Comparison of ENCODE assay signal across 8 mouse cellular contexts in genomic region chr4:63545231-63545958, GRCm38 (mm10). TPM values are rescaled to one million over a fixed set of nuclear protein-coding genes. Genes with fewer than 3 reads are reported as not detected.
DNase-seq lines count a peak whose midpoint lies in the region; ATAC-seq and TF ChIP-seq lines count a peak whose summit lies in the region.

No protein-coding gene starts in this region.

- H3K79me2 ChIP-seq in heart, adult 2 months (replicated peaks; ENCODE audit: control insufficient read depth, insufficient read depth, low read length): no peaks in the 10 kb centered on the region; the same call in 1 of the 2 replicates

- H3K9me3 ChIP-seq in ES-E14 (ENCODE audit: control insufficient read depth, insufficient read depth, low read depth, low read length): no peaks in the 10 kb centered on the region
- no peaks in the 10 kb centered on the region for H3K9me3 ChIP-seq in lung, postnatal 0 days (ENCODE audit: low read length)

- in situ Hi-C loops in ES-E14 (cut with MboI; ENCODE audit: low sequenced_read_pairs in 2 of 2, unreplicated experiment in 2 of 2): no loop called here

- no peak for TF ChIP-seq EP300 in heart, adult 2 months (IDR thresholded peaks at IDR 0.05; ENCODE audit: insufficient read depth, low read depth, low read length)
- TF ChIP-seq EP300 in lung, postnatal 0 days (IDR thresholded peaks at IDR 0.05): peak; percentile 86

- H3K36me3 ChIP-seq in heart, adult 2 months (ENCODE audit: control insufficient read depth, insufficient read depth, low read length): peaks cover 21% of the 10 kb centered on the region
- H3K36me3 ChIP-seq in ES-E14 (ENCODE audit: control insufficient read depth, insufficient read depth, low read length, poor library complexity, severe bottlenecking): peaks cover 9% of the 10 kb centered on the region
- H3K36me3 ChIP-seq in lung, postnatal 0 days (ENCODE audit: insufficient read depth, low read length): no peaks in the 10 kb centered on the region

- peak; percentile 18; the same call in 1 of the 2 replicates for ATAC-seq in granulocyte monocyte progenitor cell, adult 5-6 weeks (replicated peaks; ENCODE audit: poor library complexity, severe bottlenecking)
- peak; percentile 30 for ATAC-seq in lung, postnatal 0 days

- TF ChIP-seq CTCF in heart, adult 2 months (IDR thresholded peaks at IDR 0.05): no peak
- no peak for TF ChIP-seq CTCF in lung, postnatal 0 days (IDR thresholded peaks at IDR 0.05)

- peak overlapping the region; percentile 73 for H3K4me2 ChIP-seq in lung, postnatal 0 days (replicated peaks; ENCODE audit: low read depth, low read length)

- peak overlapping the region; percentile 97 for H3K9ac ChIP-seq in heart, adult 2 months (ENCODE audit: low read depth, low read length)
- H3K9ac ChIP-seq in ES-E14 (ENCODE audit: insufficient read depth, low read depth, low read length, poor library complexity, severe bottlenecking): peak overlapping the region; percentile 95
- H3K9ac ChIP-seq in lung, postnatal 0 days (replicated peaks; ENCODE audit: low read depth): peak overlapping the region; percentile 94

- H3K27me3 ChIP-seq in heart, adult 2 months (ENCODE audit: control insufficient read depth, insufficient read depth, low read length): no peaks in the 10 kb centered on the region
- no peaks in the 10 kb centered on the region for H3K27me3 ChIP-seq in lung, postnatal 0 days (replicated peaks; ENCODE audit: insufficient read depth, low read length)

- WGBS in heart, adult 2 months: 9% methylated on average over 26 of the region's 26 CpGs
- WGBS in lung, postnatal 0 days: 7% methylated on average over 26 of the region's 26 CpGs

- H3K4me3 ChIP-seq in heart, adult 2 months: peak overlapping the region; percentile 84
- H3K4me3 ChIP-seq in ES-E14 (ENCODE audit: insufficient read depth in 1 of 2, low read depth in 1 of 2, low read length in 2 of 2, poor library complexity in 1 of 2, severe bottlenecking in 1 of 2): peak overlapping the region; percentile 96 to 97
- peak overlapping the region; percentile 86 for H3K4me3 ChIP-seq in lung, postnatal 0 days (ENCODE audit: low read depth, low read length)

- H3K27ac ChIP-seq in heart, adult 2 months: peak overlapping the region; percentile 89
- H3K27ac ChIP-seq in ES-E14 (ENCODE audit: insufficient read depth, low read depth, low read length, poor library complexity, severe bottlenecking): no peak overlapping the region
- peak overlapping the region; percentile 90 for H3K27ac ChIP-seq in lung, postnatal 0 days (ENCODE audit: low read length)

- peaks cover 10% of the 10 kb centered on the region for H3K4me1 ChIP-seq in heart, adult 2 months (ENCODE audit: control insufficient read depth, insufficient read depth, low read length)
- peaks cover 0 to 8% of the 10 kb centered on the region in 2 experiments; a peak in 3 of 4 replicates for H3K4me1 ChIP-seq in ES-E14 (ENCODE audit: control insufficient read depth in 2 of 2, insufficient read depth in 2 of 2, low read length in 2 of 2, poor library complexity in 1 of 2)
- H3K4me1 ChIP-seq in lung, postnatal 0 days (ENCODE audit: insufficient read depth, low read depth, low read length): peaks cover 9% of the 10 kb centered on the region

- no peak for TF ChIP-seq POLR2A in heart, adult 2 months (IDR thresholded peaks at IDR 0.05; ENCODE audit: insufficient read depth, low read depth, low read length)

- intact Hi-C loops in heart, adult 2 months (cut with DNase I): loop anchor here (1.0 kb wide), 1 partner anchor 13 kb away; the partner anchor contains the start of gene Tmem268

- no peak for DNase-seq in heart, adult 2 months
- no peak for DNase-seq in heart, adult 8-10 months (ENCODE audit: low spot score)
- no peak for DNase-seq in ES-E14 (ENCODE audit: low read depth, low spot score)
- peak; percentile 88 for DNase-seq in lung, postnatal 0 days (ENCODE audit: low spot score)
- no peak for DNase-seq in ovary, adult 18-20 months (ENCODE audit: low spot score)
- no peak for DNase-seq in embryo, embryonic 9.5 days (ENCODE audit: extremely low spot score)
- no peak for DNase-seq in cerebellum, adult 11-12 months

TF ChIP-seq in ES-E14, 5 proteins besides CTCF, POLR2A, EP300 and RAD21:
- TF ChIP-seq HCFC1 (IDR thresholded peaks at IDR 0.05; ENCODE audit: borderline replicate concordance, insufficient read depth, low read length): no peak; the same call in 1 of the 2 replicates
- TF ChIP-seq CHD2 (IDR thresholded peaks at IDR 0.05; ENCODE audit: low read depth, low read length): no peak
- TF ChIP-seq MAFK (IDR thresholded peaks at IDR 0.05; ENCODE audit: insufficient read depth, low read depth, low read length): no peak
- no peak for TF ChIP-seq ZC3H11A (IDR thresholded peaks at IDR 0.05; ENCODE audit: borderline replicate concordance, low read depth, low read length)
- peak; percentile 69 for TF ChIP-seq ZNF384 (IDR thresholded peaks at IDR 0.05; ENCODE audit: low read depth, low read length)

RNA-seq across cellular contexts. Expression of gene Atp6v1g1, which starts 0.8 kb away (rescaled TPM):
- total RNA-seq in heart, adult 2 months (2021): 100 to 1,000 TPM; 138 to 164 TPM
- 53.6 and 80.9 TPM in 2 replicates for polyA plus RNA-seq in heart, adult 2 months (2012; rRNA removed)
- total RNA-seq in heart, adult 8-10 months (2022): 100 to 1,000 TPM; 146 to 168 (median 149) TPM
- 67.2 and 105 TPM in 2 replicates for total RNA-seq in ES-E14 (2012; rRNA removed)
- 97.1 and 115 TPM in 2 replicates for total RNA-seq in granulocyte monocyte progenitor cell, adult 5-6 weeks (2014; fragmentation: Nextera tagmentation)
- total RNA-seq in granulocyte monocyte progenitor cell, adult 5-6 weeks (2017): 72.3 and 98.9 TPM in 2 replicates
- polyA plus RNA-seq in lung, postnatal 0 days (2015; fragmentation: Nextera tagmentation; extraction: Ambion mirVana): 364 and 369 TPM in 2 replicates

RNA-seq across cellular contexts. Expression of gene Tmem268, which starts 13.2 kb away (rescaled TPM):
- total RNA-seq in heart, adult 2 months (2021): 10 to 100 TPM; 10.9 to 11.0 TPM
- polyA plus RNA-seq in heart, adult 2 months (2012; rRNA removed): 8.3 and 13.0 TPM in 2 replicates
- total RNA-seq in heart, adult 8-10 months (2022): 10 to 100 TPM in 3 of 4 experiments, 1 to 10 TPM in 1; 8.0 to 16.2 (median 12.7) TPM
- 4.1 and 7.1 TPM in 2 replicates for total RNA-seq in ES-E14 (2012; rRNA removed)
- total RNA-seq in granulocyte monocyte progenitor cell, adult 5-6 weeks (2014; fragmentation: Nextera tagmentation): 6.5 and 6.6 TPM in 2 replicates
- total RNA-seq in granulocyte monocyte progenitor cell, adult 5-6 weeks (2017): 14.6 and 16.7 TPM in 2 replicates
- polyA plus RNA-seq in lung, postnatal 0 days (2015; fragmentation: Nextera tagmentation; extraction: Ambion mirVana): 10.9 and 11.6 TPM in 2 replicates

RNA-seq across cellular contexts. Expression of gene Whrn, which starts 49.6 kb away (rescaled TPM):
- total RNA-seq in heart, adult 2 months (2021): 10 to 100 TPM; 29.9 to 31.4 TPM
- 33.9 and 44.7 TPM in 2 replicates for polyA plus RNA-seq in heart, adult 2 months (2012; rRNA removed)
- total RNA-seq in heart, adult 8-10 months (2022): 10 to 100 TPM; 18.5 to 38.1 (median 20.6) TPM
- 5.0 and 10.8 TPM in 2 replicates for total RNA-seq in ES-E14 (2012; rRNA removed)
- total RNA-seq in granulocyte monocyte progenitor cell, adult 5-6 weeks (2014; fragmentation: Nextera tagmentation): 1.9 and 3.4 TPM in 2 replicates
- 0.90 and 1.7 TPM in 2 replicates for total RNA-seq in granulocyte monocyte progenitor cell, adult 5-6 weeks (2017)
- polyA plus RNA-seq in lung, postnatal 0 days (2015; fragmentation: Nextera tagmentation; extraction: Ambion mirVana): 1.7 and 1.9 TPM in 2 replicates

RNA-seq across cellular contexts. Expression of gene Gm11213, which starts 59.7 kb away (rescaled TPM):
- not detected for total RNA-seq in heart, adult 2 months (2021)
- not detected in 2 replicates for polyA plus RNA-seq in heart, adult 2 months (2012; rRNA removed)
- not detected for total RNA-seq in heart, adult 8-10 months (2022)
- total RNA-seq in ES-E14 (2012; rRNA removed): not detected in 2 replicates
- total RNA-seq in granulocyte monocyte progenitor cell, adult 5-6 weeks (2014; fragmentation: Nextera tagmentation): not detected in 2 replicates
- not detected in 2 replicates for total RNA-seq in granulocyte monocyte progenitor cell, adult 5-6 weeks (2017)
- not detected in 2 replicates for polyA plus RNA-seq in lung, postnatal 0 days (2015; fragmentation: Nextera tagmentation; extraction: Ambion mirVana)
